Mouse (Mus musculus): ENCODE measurements around the gene Pold1. TPM values are rescaled to one million over a fixed set of nuclear protein-coding genes. Genes with fewer than 3 reads are reported as not detected.

Pold1 gene
- polyA plus RNA-seq, 1 experiment from 2014 or later, result 25.3 TPM

- Histone ChIP-seq H3K36me3 (replicated peaks) (no peaks in the 10 kb centered on the region; the same call in 1 of the 2 replicates), H3K9me3 (no peaks in the 10 kb centered on the region), H3K4me1 (peaks cover 24% of the 10 kb centered on the region), H3K4me3 (no peak overlapping the region), H3K27me3 (replicated peaks) (no peaks in the 10 kb centered on the region), H3K9ac (no peak overlapping the region), H3K27ac (no peak overlapping the region), H3K4me2 (no peak overlapping the region)
- 69% methylated on average over 1 of the region's 1 CpGs for WGBS
- no peak for ATAC-seq (replicated peaks)
Observed at GRCm38 (mm10) chr7:44498922-44499321, 49.7 kb downstream of the Pold1 start.

- no peak for ATAC-seq (replicated peaks)
- Histone ChIP-seq H3K36me3 (replicated peaks) (peaks cover 5% of the 10 kb centered on the region; the same call in 1 of the 2 replicates), H3K4me2 (peak overlapping the region; percentile 74), H3K27ac (no peak overlapping the region), H3K27me3 (replicated peaks) (no peaks in the 10 kb centered on the region), H3K4me1 (peaks cover 27% of the 10 kb centered on the region), H3K9ac (peak overlapping the region; percentile 94), H3K4me3 (peak overlapping the region; percentile 87), H3K9me3 (no peaks in the 10 kb centered on the region)
- 85% methylated on average over 10 of the region's 10 CpGs for WGBS
Observed at GRCm38 (mm10) chr7:44497361-44498055, 51.1 kb downstream of the Pold1 start.

GRCm38 (mm10) chr7:44496771-44497109, 51.9 kb downstream of the Pold1 start:
- WGBS, result under 1% methylated on average over 26 of the region's 26 CpGs
- Histone ChIP-seq H3K27me3 (replicated peaks) (no peaks in the 10 kb centered on the region), H3K4me1 (peaks cover 27% of the 10 kb centered on the region), H3K36me3 (replicated peaks) (peaks cover 12% of the 10 kb centered on the region), H3K4me3 (peak overlapping the region; percentile 87), H3K9me3 (no peaks in the 10 kb centered on the region), H3K4me2 (peak overlapping the region; percentile 74), H3K9ac (peak overlapping the region; percentile 94), H3K27ac (peak overlapping the region; percentile 99)
- ATAC-seq (replicated peaks), result no peak

GRCm38 (mm10) chr7:44495992-44496770, 52.5 kb downstream of the Pold1 start, which contains the start of the genes Emc10 and Fam71e1:
Gene Emc10 (minus strand): TSS chr7:44496529.
Gene Fam71e1 (plus strand): TSS chr7:44496581.
- H3K9me3 ChIP-seq, result no peaks in the 10 kb centered on the region
- 1% methylated on average over 58 of the region's 58 CpGs for WGBS
- ATAC-seq (replicated peaks), result peak; percentile 97
- H3K4me2 ChIP-seq, result peak within 1 kb of the TSS; percentile 74
- H3K9ac ChIP-seq, result peak within 1 kb of the TSS; percentile 98
- no peaks in the 10 kb centered on the region for H3K27me3 ChIP-seq (replicated peaks)
- peaks cover 27% of the 10 kb centered on the region for H3K4me1 ChIP-seq
- H3K27ac ChIP-seq, result peak within 1 kb of the TSS; percentile 99
- H3K36me3 ChIP-seq (replicated peaks), result peaks cover 15% of the 10 kb centered on the region
- peak within 1 kb of the TSS; percentile 87 for H3K4me3 ChIP-seq

GRCm38 (mm10) chr7:44495086-44495485, 53.6 kb downstream of the Pold1 start:
- H3K9me3 ChIP-seq, result no peaks in the 10 kb centered on the region
- peaks cover 25% of the 10 kb centered on the region for H3K36me3 ChIP-seq (replicated peaks)
- ATAC-seq (replicated peaks), result no peak
- WGBS, result 86% methylated on average over 7 of the region's 7 CpGs
- H3K4me1 ChIP-seq, result peaks cover 27% of the 10 kb centered on the region
- no peak overlapping the region for H3K27ac ChIP-seq
- H3K27me3 ChIP-seq (replicated peaks), result no peaks in the 10 kb centered on the region
- peak overlapping the region; percentile 74 for H3K4me2 ChIP-seq
- peak overlapping the region; percentile 87 for H3K4me3 ChIP-seq
- H3K9ac ChIP-seq, result peak overlapping the region; percentile 98; the same call in 1 of the 2 replicates

GRCm38 (mm10) chr7:44494681-44495080, 54.0 kb downstream of the Pold1 start:
- Histone ChIP-seq H3K27me3 (replicated peaks) (no peaks in the 10 kb centered on the region), H3K4me3 (no peak overlapping the region), H3K9ac (no peak overlapping the region), H3K4me1 (peaks cover 27% of the 10 kb centered on the region), H3K27ac (no peak overlapping the region), H3K9me3 (no peaks in the 10 kb centered on the region), H3K36me3 (replicated peaks) (peaks cover 29% of the 10 kb centered on the region), H3K4me2 (peak overlapping the region; percentile 74; the same call in 1 of the 2 replicates)
- no peak for ATAC-seq (replicated peaks)
- WGBS, result 93% methylated on average over 12 of the region's 12 CpGs

- no peak for ATAC-seq (replicated peaks)
- Histone ChIP-seq H3K36me3 (replicated peaks) (peaks cover 29% of the 10 kb centered on the region), H3K27me3 (replicated peaks) (no peaks in the 10 kb centered on the region), H3K4me2 (no peak overlapping the region), H3K9ac (no peak overlapping the region), H3K27ac (no peak overlapping the region), H3K4me3 (no peak overlapping the region), H3K4me1 (peaks cover 23% of the 10 kb centered on the region), H3K9me3 (no peaks in the 10 kb centered on the region)
- WGBS, result 94% methylated on average over 21 of the region's 21 CpGs
Observed at GRCm38 (mm10) chr7:44492166-44492826, 56.4 kb downstream of the Pold1 start.

- ATAC-seq (replicated peaks), result no peak
- Histone ChIP-seq H3K27ac (no peak overlapping the region), H3K27me3 (replicated peaks) (no peaks in the 10 kb centered on the region), H3K9me3 (no peaks in the 10 kb centered on the region), H3K9ac (no peak overlapping the region), H3K36me3 (replicated peaks) (peaks cover 29% of the 10 kb centered on the region), H3K4me2 (no peak overlapping the region), H3K4me1 (peaks cover 20% of the 10 kb centered on the region), H3K4me3 (no peak overlapping the region)
- 100% methylated on average over 5 of the region's 5 CpGs for WGBS
Observed at GRCm38 (mm10) chr7:44491391-44491790, 57.3 kb downstream of the Pold1 start.

GRCm38 (mm10) chr7:44490281-44490680, 58.4 kb downstream of the Pold1 start:
- Histone ChIP-seq H3K36me3 (replicated peaks) (peaks cover 29% of the 10 kb centered on the region), H3K4me3 (no peak overlapping the region), H3K9me3 (no peaks in the 10 kb centered on the region), H3K9ac (no peak overlapping the region), H3K27ac (no peak overlapping the region), H3K4me2 (no peak overlapping the region), H3K4me1 (peaks cover 14% of the 10 kb centered on the region), H3K27me3 (replicated peaks) (no peaks in the 10 kb centered on the region)
- WGBS, result 85% methylated on average over 4 of the region's 4 CpGs
- no peak for ATAC-seq (replicated peaks)

GRCm38 (mm10) chr7:44488545-44488944, 60.1 kb downstream of the Pold1 start:
- no peak overlapping the region for H3K27ac ChIP-seq
- no peak overlapping the region for H3K4me3 ChIP-seq
- peaks cover 29% of the 10 kb centered on the region for H3K36me3 ChIP-seq (replicated peaks)
- no peaks in the 10 kb centered on the region for H3K27me3 ChIP-seq (replicated peaks)
- 0 out of 2 replicates have a peak, but pooled peaks cover 3% of the 10 kb centered on the region for H3K4me1 ChIP-seq
- H3K4me2 ChIP-seq, result no peak overlapping the region
- H3K9ac ChIP-seq, result no peak overlapping the region
- no peaks in the 10 kb centered on the region for H3K9me3 ChIP-seq
- no peak for ATAC-seq (replicated peaks)
- 89% methylated on average over 8 of the region's 8 CpGs for WGBS

- H3K4me1 ChIP-seq, result no peaks in the 10 kb centered on the region
- H3K9ac ChIP-seq, result no peak overlapping the region
- H3K36me3 ChIP-seq (replicated peaks), result peaks cover 28% of the 10 kb centered on the region
- no peaks in the 10 kb centered on the region for H3K9me3 ChIP-seq
- 86% methylated on average over 7 of the region's 7 CpGs for WGBS
- no peaks in the 10 kb centered on the region for H3K27me3 ChIP-seq (replicated peaks)
- no peak overlapping the region for H3K4me3 ChIP-seq
- no peak overlapping the region for H3K4me2 ChIP-seq
- ATAC-seq (replicated peaks), result no peak
- H3K27ac ChIP-seq, result no peak overlapping the region
Observed at GRCm38 (mm10) chr7:44487936-44488335, 60.7 kb downstream of the Pold1 start.

GRCm38 (mm10) chr7:44486927-44487575, 61.6 kb downstream of the Pold1 start:
- Histone ChIP-seq H3K4me3 (no peak overlapping the region), H3K4me2 (no peak overlapping the region), H3K36me3 (replicated peaks) (peaks cover 19% of the 10 kb centered on the region), H3K4me1 (no peaks in the 10 kb centered on the region), H3K9ac (no peak overlapping the region), H3K27ac (no peak overlapping the region), H3K9me3 (no peaks in the 10 kb centered on the region), H3K27me3 (replicated peaks) (peaks cover 5% of the 10 kb centered on the region)
- ATAC-seq (replicated peaks), result no peak
- 55% methylated on average over 13 of the region's 13 CpGs for WGBS
